Mouse (Mus musculus) naive thymus-derived CD4-positive, alpha-beta T cell, adult 2 months (primary cell): ENCODE measurements around the gene Lrrc8d.

ENCODE experiments used
- DNase-seq: peaks from one replicate; pipeline ENCODE4 v3.0.0-alpha.2; 2011; ENCODE audit warnings: low read depth

The Lrrc8d gene

DNA sequence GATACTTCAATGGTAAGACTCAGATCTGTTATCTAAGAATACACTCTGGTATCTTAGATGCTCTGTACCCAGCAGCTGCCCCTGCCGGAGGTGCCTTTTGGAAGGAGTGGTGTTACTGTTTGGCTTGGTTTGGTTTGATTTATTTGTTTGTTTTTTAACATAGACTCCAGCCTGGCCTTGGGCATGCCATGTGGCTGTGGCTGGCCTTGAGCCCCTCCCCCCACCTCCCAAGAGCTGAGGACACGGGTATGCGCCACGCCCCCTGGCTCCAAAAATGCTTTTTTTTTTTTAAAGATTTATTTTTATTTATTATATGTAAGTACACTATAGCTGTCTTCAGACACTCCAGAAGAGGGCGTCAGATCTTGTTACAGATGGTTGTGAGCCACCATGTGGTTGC lies 65.6 kb downstream of the Lrrc8d start:
- no peak for DNase-seq

DNA sequence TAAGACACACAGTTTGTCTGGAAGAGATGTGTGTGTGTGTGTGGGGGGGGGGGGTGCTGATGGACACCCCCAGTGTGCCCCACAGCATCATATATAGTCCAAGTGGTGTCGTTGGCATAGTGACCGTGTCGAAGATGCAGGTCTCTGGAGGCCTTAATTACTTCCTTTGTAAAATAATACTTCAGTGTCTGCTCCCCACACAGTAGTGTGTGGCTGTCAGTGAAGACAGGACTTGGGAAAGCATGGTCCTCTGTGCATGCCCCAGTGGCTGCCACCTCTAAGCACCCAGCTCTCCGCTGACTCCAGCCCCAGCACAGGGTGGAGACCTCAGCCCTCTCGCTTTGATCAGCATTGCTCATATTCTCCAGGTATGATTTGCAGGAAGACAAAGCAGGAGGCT lies 76.6 kb downstream of the Lrrc8d start:
- no peak for DNase-seq

DNA sequence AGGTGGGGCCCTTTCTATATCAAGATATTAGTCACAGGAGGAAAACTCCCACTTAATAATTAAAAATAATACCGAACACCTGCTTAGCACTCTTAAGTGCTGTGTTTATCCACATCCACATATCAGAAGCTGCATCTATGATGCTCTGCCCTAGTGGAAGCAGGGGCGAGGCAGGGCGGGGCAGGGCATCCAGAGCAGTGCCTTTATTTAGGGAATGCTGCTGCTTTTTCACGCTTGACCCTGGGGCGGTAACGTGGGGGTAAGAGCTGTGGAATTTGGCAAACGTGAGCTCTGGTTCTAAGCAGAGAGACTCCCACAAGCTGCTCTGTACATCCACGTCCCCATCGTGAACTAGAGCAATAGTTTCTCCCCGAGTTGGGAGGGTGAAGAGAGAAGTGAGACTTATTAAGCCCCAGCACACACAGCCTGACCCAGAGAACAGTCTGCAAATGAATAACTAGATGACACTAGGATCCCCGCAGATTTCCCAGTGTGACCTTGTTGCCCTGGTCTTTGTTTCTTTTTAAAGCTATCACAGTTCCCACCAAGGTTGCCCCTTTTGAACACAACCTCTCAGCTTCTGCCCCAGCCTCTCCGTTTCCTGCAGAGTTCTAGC lies 77.3 kb downstream of the Lrrc8d start:
- DNase-seq: no peak

DNA sequence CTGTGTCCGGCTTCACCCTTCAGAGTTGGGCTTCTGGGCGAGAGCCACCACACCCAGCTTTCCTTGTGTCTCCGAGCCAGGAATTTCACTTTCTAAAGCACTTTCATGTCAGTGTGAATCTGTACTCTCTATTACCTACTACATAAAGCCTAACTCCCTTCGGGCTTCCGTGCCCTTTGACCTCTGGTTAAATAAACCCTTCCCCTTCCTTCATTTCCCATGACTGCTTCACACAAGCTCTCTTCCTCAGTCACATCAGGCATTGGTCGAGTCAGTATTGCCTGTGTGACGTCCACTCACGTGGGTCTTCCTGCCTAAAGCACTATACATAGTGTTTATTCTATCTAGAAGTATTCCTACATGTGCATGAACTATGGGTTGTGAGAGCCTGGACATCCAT lies 77.9 kb downstream of the Lrrc8d start:
- no peak for DNase-seq

DNA sequence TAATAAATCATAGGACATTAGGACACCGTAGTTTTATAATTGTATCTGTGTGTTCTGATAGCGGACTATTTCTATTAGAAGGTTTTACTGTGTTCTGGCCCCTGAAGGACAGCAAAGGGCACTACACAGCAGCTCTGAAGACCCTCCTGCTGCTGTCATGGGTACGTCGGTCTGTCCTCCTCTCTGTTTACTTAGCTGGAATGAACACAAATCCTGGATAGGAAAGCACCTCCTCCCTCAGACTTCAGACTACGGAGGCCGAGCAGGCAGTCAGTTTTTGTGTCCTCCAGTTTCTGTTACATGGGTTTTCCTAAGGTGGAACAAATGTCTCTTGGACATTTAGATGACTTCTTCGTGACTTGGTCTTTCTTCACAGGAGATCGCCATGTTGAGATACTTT lies 78.4 kb downstream of the Lrrc8d start:
- DNase-seq: no peak

DNA sequence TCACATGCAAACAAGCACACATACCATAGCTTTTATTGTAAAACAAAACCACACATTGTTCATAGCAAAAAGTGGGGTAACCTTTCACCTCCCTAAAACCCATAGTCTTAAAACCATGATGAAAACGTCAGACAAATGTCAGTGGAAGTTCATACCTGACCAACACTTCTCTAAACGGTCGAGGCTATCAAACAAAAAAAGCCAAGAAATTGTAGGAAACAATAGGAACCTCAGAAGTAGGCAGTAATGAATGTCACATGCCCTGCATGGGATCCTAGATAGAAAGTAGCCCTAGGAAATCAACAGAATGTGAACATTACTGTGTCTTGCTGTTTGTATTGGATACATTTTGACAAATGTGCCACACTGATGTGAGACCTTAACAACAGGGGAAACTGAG lies 79.0 kb downstream of the Lrrc8d start:
- DNase-seq: no peak

DNA sequence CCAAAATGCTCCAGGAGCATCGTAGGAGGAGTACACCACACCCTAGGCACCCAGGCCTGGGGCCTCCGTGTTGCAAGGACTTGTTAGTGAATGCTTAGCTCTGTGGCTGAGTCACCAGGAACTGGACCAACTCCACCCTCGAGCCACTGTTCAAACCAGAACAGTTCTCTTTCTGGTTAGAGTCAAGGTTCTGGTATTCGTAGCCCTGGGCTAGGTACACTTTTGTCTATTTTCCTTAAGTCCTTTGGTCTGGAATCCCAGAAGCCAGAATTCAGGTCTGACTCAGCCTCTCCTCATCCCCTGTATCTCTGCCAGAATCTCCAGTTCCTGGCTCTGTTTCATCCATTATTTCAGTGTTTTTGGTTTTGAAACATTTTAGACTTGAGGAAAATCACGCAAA lies 79.6 kb downstream of the Lrrc8d start:
- DNase-seq: no peak

DNA sequence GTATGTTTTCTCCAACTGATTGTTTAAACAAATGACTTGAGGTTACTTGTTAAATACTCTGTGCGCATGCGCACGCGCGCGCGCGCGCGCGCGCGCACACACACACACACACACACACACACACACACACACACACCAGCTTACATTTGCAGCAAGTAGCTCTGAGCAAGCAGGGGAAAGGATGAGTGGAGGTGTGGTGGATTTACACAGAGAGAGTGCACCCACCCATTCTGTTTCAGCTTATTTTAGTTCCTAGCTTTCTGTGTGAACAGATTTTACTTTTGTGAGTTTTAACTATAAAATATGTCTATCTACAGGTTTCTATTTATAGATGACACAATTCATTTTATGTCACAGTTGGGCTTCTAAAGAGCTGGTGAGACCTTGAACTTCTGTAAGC lies 84.1 kb downstream of the Lrrc8d start:
- no peak for DNase-seq

DNA sequence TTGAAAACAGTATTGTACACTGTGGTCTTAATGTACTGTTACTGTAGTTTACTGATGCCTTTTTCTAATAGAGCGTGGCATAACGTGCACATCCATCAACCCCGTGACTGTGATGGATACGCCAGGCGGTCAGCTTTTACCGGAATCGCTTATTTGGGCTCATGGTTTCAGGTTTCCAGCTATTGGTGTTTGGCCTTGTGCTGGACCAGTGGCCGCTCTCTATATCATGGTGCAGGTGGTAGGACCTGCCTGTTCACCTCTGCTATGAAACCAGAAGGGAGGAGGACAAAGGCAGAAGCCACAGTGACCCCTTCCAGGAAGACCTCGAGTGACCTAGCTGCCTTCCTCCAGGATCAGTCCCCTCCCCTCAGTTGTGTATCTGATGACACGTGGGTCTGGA lies 85.0 kb downstream of the Lrrc8d start:
- no peak for DNase-seq

DNA sequence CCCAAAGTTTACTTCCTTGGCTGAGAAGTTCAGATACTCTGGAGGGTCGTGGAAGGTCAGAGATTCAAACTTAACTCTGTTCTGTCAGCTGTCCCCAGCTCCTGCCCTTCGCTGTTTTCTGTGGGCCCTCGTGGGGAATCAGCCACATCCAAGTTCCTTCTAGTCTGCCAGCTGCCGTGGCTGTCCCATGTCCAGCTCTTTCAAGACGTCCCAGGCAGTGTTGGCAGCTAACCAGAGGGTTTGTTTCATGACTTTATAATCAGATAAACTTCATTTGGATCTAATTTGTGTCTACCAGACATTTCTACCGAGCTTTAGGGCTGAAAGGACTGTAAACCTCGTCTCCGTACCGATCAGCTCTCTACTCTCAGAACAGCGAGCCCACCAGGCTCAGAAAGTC lies 87.8 kb downstream of the Lrrc8d start:
- DNase-seq: no peak

DNA sequence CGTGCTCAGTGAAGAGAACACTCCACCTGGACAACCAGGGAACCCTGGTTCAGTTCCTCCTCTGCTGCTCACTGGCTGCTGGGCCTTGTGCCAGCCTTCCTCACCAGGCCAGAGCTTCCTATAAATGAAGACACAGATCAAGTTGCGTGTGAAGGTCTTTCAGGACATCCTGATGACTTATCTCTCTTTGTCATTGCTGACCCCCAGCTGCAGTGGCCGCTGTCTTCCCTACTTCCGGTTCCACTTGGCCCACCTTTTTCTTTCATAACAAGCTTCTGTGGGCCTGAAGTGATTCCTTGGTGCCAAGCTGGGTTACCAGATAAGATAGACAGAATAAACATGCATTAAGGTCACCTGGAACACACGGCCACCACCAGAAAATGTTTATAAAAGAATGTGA lies 90.0 kb downstream of the Lrrc8d start:
- no peak for DNase-seq

DNA sequence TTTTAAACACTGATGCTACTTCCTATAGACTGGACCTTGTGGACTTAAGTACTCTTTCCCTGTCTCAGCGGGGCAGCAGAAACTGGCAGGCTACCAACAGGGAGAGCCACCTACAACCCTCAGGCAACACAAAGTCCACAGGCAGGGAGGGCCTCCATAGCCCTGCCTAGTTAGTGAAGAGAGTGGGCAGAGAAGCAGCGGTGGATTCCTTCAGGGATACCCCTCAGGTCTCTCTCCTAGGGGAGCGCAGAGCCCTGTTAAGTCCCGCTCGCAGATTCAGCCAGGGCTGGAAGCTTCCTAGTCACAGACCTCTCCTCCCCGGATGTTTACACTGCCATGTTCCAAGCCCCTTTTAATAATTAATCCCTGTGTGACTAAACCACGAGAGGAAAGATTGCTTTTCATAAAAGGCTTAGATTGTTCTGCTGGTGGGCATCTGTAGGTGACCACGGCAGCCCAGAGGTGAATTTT lies 92.6 kb downstream of the Lrrc8d start:
- no peak for DNase-seq

DNA sequence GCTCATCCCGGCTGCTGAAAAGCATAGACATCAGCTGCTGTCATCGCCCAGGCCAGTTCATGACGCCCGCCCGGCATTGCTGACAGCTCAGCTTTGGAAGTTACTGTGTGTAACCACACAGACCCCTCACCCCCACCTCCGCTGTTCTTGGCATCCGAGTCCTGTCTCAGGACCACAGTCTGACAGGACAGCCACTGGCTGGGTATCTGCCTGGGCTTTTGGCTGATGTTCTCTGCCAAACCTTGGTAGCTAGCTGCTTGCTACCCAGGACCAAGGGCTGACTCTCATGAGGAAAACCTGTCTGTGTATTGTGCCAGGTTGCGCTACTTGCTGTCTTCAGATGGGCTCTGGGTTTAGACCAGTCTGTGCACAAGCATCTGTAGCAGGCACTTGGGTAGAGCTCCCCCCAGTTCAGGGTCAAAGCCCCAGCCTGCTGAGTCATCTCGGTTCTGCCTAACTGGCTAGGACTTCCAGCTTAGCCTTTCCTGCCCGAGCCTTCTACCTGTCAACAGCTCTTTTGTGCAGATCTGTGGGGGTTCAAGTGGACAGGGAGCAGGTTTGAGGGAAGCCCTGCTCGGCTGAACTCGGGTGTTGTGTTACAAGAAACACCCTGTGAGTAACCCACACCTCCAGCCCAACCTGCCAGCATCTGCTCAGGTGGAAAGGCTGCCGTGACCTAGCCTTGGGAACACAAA lies 93.2 kb downstream of the Lrrc8d start:
- DNase-seq: no peak

DNA sequence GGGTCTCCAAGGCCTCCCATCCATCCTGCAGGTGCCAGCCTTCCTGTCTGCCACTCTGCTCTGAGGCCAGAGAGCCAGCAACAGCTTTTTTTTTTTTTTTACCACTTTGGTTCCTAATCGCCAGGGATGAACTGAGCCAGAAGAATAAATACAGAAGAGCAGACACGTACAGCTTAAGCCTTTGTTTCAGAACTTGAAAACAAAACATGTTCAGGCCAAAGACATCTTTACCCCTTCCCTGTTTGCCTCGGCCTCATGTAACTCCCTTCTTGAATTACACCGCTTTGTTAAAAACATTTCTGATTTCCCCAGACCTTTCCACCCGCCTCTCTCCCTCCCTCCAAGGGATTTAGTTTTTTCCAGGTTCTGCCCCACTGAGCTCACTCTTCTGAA lies 93.8 kb downstream of the Lrrc8d start:
- DNase-seq: no peak

DNA sequence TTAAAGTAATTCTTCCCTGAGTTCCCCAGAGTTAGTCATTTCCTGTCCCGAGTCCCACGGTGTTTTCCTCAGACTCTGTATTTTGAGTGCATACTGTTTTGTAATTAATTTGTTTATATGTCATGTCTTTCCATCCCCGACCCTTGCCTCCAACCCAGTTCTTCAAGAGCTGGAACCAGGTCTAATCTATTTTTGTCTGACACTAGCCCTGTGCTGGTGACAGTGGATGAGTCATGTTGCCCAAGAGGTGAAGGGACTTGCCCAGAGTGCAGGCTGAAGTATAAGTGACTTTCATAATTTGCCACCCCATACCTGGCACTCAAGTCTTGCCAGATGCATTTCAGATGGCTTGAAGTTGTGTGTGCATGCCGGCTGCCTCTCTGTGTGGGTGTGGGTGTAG lies 98.7 kb downstream of the Lrrc8d start:
- DNase-seq: no peak

DNA sequence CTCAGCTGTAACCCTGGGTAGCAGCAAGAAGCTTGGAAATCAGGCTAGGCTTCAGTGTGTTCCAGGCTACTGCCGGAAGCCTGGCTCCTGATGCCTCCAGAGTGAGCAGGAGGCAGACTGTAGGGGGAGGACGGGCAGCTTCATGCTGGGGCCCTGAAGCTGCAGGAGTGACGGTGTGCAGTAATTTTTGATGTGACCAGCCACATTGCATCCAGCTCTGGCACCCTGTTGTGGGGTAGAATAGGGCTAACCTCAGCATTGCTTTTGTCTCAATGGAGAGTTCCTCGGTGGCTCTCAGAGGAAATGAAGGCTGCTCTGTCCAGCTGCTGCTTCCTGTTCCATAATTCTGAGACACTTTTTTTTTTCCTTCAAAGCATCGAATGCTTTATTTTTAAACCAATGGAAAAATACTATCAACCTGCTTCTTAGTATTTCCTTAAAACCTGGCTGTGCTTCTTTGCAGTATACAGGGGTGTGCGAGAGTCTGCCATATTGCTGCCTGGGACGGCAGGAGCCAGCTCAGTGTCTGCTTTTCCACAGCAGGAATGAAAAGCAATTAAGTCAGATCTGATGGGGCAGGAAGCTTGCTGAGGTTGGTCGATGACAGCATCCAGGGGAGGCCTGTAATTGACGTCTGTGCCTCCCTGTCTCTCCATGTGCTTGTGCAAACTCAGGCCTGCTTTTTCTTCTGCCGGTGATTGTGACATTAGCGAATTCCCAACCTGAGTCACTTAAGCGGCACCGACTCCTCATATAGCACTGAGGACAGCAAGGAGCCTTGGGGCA lies 100.3 kb downstream of the Lrrc8d start:
- DNase-seq: no peak

DNA sequence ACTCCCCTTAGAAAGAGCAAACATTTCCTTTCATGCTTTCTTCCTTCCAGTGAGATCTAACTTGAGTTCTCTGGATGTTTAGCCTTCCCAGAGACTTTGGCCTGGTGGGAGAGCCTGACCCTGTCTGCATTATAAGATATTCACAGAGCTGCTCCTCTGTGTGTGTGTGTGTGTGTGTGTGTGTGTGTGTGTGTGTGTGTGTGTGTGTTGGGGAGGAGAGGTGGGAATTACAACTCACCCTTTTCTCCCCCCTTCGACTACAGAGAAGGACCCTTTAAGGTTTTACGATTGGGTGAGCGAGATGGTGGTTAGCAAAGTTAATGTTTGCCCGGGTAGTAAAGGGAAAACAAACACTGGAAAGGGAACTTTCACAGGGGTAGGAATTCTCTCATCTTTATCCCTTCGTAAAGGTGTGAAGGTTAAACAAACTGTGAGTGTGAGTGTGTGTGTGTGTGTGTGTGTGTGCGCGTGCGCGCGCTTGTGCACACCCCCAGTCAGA lies 101.3 kb downstream of the Lrrc8d start:
- no peak for DNase-seq

DNA sequence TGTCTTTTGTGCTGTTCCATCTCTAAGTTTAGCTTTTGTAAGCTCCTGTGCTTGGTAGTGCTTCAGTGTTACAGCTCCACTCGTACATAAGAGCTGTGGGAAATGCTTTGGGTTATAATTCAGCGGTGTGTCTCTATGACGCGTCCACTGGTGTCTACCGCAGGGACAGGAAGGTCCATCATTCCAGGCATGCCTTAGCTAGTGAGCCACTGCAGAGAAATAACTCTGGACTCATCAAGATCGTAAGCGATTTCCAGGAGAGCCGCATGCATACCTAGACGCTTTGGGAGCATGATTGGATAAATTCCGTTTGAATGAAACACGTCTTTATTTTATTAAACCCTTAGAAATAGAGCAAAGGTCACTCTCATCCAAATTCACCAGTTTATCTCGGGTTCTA lies 106.2 kb downstream of the Lrrc8d start:
- no peak for DNase-seq

DNA sequence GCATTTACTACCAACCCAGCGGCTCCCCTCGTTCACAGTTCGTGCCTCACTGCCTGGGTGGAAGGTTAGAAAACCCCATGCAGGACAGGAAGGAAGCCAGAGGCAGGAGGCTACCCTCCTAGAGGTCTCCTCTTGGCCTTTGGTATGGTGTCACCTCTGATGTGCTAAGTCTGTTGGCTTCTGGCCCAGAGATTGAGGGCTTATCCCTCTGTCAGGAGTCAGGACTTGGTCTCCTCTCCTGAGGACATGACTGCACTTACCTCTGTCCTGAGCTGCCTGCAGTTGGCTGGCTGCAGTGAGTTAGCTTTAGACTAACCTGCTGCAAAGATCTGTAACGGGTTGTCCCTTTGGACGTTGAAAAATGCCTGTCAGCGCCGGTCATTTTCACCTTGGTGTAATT lies 107.7 kb downstream of the Lrrc8d start:
- DNase-seq: no peak

DNA sequence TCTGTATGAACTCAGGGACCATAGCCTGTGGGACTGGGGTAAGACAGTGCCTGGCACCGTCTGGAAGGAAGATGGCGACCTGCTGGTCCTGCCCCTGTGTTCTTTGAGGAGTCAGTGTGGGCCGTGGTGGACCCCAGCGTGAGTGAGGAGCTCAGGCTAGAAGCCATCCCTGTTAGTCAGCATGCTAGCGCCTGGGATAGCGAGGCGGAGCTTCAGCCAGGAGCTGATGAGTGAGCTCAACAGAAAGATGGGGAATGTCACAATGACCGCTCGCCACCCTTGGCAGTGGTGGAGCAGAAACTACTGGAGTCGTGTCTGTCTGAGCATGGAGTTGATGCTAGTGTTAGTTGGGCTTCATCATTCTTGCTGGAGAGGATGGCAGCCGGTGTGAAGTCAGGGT lies 109.3 kb downstream of the Lrrc8d start:
- DNase-seq: no peak

DNA sequence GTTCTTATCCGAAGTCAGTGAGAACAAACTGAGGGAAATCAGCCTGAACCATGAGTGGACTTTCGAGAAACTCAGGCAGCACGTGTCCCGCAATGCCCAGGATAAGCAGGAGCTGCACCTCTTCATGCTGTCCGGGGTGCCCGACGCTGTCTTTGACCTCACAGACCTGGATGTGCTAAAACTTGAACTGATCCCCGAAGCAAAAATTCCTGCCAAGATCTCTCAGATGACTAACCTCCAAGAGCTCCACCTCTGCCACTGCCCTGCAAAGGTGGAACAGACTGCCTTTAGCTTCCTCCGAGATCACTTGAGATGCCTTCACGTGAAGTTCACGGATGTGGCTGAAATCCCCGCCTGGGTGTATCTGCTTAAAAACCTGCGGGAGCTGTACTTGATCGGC lies 113.3 kb downstream of the Lrrc8d start:
- DNase-seq: no peak

DNA sequence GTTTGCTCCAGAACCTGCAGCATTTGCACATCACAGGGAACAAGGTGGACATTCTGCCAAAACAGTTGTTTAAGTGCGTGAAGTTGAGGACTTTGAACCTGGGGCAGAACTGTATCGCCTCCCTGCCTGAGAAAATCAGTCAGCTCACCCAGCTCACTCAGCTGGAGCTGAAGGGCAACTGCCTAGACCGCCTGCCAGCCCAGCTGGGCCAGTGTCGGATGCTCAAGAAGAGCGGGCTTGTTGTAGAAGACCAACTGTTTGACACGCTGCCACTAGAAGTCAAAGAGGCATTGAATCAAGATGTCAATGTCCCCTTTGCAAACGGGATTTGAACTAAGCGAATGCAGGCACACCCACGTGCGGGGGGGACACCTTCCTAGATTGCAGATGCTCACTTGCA lies 114.2 kb downstream of the Lrrc8d start:
- no peak for DNase-seq

DNA sequence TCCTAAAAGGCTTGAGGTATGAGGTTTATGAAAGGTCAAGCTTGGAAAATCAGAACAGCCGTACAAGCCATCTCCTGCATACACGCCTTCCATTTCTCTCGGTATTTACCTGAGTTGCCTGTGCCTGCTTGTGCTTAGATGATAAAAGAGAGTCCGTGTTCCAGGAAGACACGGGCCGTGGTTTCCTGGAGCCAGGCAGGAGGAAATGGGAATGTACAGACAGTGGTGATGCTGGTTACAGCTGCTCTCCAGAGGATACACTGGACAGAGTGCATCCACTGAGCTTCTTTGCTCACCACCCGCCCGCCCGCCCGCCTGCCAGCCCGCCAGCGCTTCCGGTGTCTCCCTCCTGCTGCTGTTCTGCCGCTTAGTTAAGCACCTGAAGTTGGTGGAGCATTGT lies 116.3 kb downstream of the Lrrc8d start:
- no peak for DNase-seq
